Mouse (Mus musculus) MEL (cell line): ENCODE data around the gene Col26a1. TPM values are rescaled to one million over a fixed set of nuclear protein-coding genes. Genes with fewer than 3 reads are reported as not detected.

ENCODE experiments used
- DNase-seq: peaks from one replicate; pipeline ENCODE4 v3.0.0; 2011; ENCODE audit warnings: low read depth, low spot score
- H3K27ac ChIP-seq: 2 replicates; pipeline ENCODE4 v1.5.1; 2012; ENCODE audit warnings: low read depth, mild to moderate bottlenecking, control low read depth, low read length, moderate library complexity; ENCODE audit not compliant: control insufficient read depth
- H3K27me3 ChIP-seq, 2 experiments: fragments of 150-350 bp in 1 of 2; sonication (generic) in 1 of 2; 2 replicates each; pipeline ENCODE4 v1.6.1; 2012; ENCODE audit warnings: low read length in 2 of 2, mild to moderate bottlenecking in 2 of 2, improper control_type of control experiment in 1 of 2, moderate library complexity in 1 of 2; ENCODE audit not compliant: insufficient read depth in 2 of 2, control insufficient read depth in 1 of 2
- H3K36me3 ChIP-seq, 2 experiments: 2 replicates each; pipeline ENCODE4 v1.6.1; 2012 to 2014; ENCODE audit warnings: low read length in 2 of 2, improper control_type of control experiment in 1 of 2, inconsistent platforms in 1 of 2, mild to moderate bottlenecking in 1 of 2; ENCODE audit not compliant: insufficient read depth in 2 of 2, control insufficient read depth in 1 of 2
- H3K4me1 ChIP-seq, 2 experiments: fragments of 150-350 bp in 1 of 2; sonication (generic) in 1 of 2; 2 replicates each; pipeline ENCODE4 v1.6.1; 2012; ENCODE audit warnings: low read length in 2 of 2, improper control_type of control experiment in 1 of 2, mild to moderate bottlenecking in 1 of 2; ENCODE audit not compliant: insufficient read depth in 2 of 2, control insufficient read depth in 1 of 2
- H3K4me3 ChIP-seq, 2 experiments: fragments of 150-350 bp in 1 of 2; sonication (generic) in 1 of 2; 2 replicates each; pipeline ENCODE4 v1.5.1; 2012; ENCODE audit warnings: low read depth in 2 of 2, low read length in 2 of 2, mild to moderate bottlenecking in 2 of 2, moderate library complexity in 2 of 2, control low read depth in 1 of 2, improper control_type of control experiment in 1 of 2; ENCODE audit not compliant: control insufficient read depth in 1 of 2, insufficient read depth in 1 of 2
- H3K79me2 ChIP-seq: 2 replicates; pipeline ENCODE4 v1.6.1; 2012; ENCODE audit warnings: mild to moderate bottlenecking, low read length, moderate library complexity; ENCODE audit not compliant: control insufficient read depth, poor library complexity, insufficient read depth
- H3K9ac ChIP-seq: 2 replicates; pipeline ENCODE4 v1.6.1; 2012; ENCODE audit warnings: low read depth, mild to moderate bottlenecking, control low read depth, low read length, moderate library complexity; ENCODE audit not compliant: control insufficient read depth, poor library complexity, severe bottlenecking
- H3K9me3 ChIP-seq: fragments of 150-350 bp; sonication (generic); replicated peaks from 2 replicates; pipeline ENCODE4 v1.6.1; 2012; ENCODE audit warnings: mild to moderate bottlenecking, low read length, improper control_type of control experiment, moderate library complexity; ENCODE audit not compliant: insufficient read depth
- BHLHE40 ChIP-seq: IDR thresholded peaks from 2 replicates; pipeline ENCODE4 v1.6.1; 2012; ENCODE audit warnings: low read depth, mild to moderate bottlenecking, inconsistent platforms, low read length, improper control_type of control experiment, borderline replicate concordance
- CHD1 ChIP-seq: IDR thresholded peaks from 2 replicates; pipeline ENCODE4 v1.6.1; 2012; ENCODE audit warnings: low read depth, mild to moderate bottlenecking, inconsistent platforms, low read length, improper control_type of control experiment
- ELF1 ChIP-seq: IDR thresholded peaks from 2 replicates; pipeline ENCODE4 v1.6.1; 2014; ENCODE audit warnings: low read depth, mild to moderate bottlenecking, inconsistent platforms, low read length, improper control_type of control experiment, moderate library complexity
- EP300 ChIP-seq, 2 experiments: IDR thresholded peaks; 2 replicates each; pipeline ENCODE4 v1.6.1; 2011; ENCODE audit warnings: improper control_type of control experiment in 2 of 2, low read length in 2 of 2, low read depth in 1 of 2, mild to moderate bottlenecking in 1 of 2
- ETS1 ChIP-seq: IDR thresholded peaks from 2 replicates; pipeline ENCODE4 v1.6.1; 2012; ENCODE audit warnings: low read depth, mild to moderate bottlenecking, inconsistent platforms, low read length, improper control_type of control experiment, moderate library complexity
- JUND ChIP-seq: IDR thresholded peaks from 2 replicates; pipeline ENCODE4 v1.6.1; 2011; ENCODE audit warnings: low read depth, mild to moderate bottlenecking, improper control_type of control experiment, low read length
- MAX ChIP-seq: IDR thresholded peaks from 2 replicates; pipeline ENCODE4 v1.6.1; 2011; ENCODE audit warnings: low read length, improper control_type of control experiment
- MAZ ChIP-seq: IDR thresholded peaks from 2 replicates; pipeline ENCODE4 v1.6.1; 2012; ENCODE audit warnings: low read depth, mild to moderate bottlenecking, inconsistent platforms, low read length, improper control_type of control experiment
- MYB ChIP-seq: IDR thresholded peaks from 2 replicates; pipeline ENCODE4 v1.6.1; 2011; ENCODE audit warnings: mild to moderate bottlenecking, low read depth, low read length, improper control_type of control experiment
- MYC ChIP-seq: IDR thresholded peaks from 2 replicates; pipeline ENCODE4 v1.6.1; 2011; ENCODE audit warnings: low read depth, mild to moderate bottlenecking, low read length, improper control_type of control experiment, moderate library complexity
- NELFE ChIP-seq: IDR thresholded peaks from 2 replicates; pipeline ENCODE4 v1.6.1; 2011; ENCODE audit warnings: low read depth, low read length, improper control_type of control experiment
- NRF1 ChIP-seq: IDR thresholded peaks from 2 replicates; pipeline ENCODE4 v1.6.1; 2014; ENCODE audit warnings: low read depth, mild to moderate bottlenecking, inconsistent platforms, low read length, improper control_type of control experiment, moderate library complexity; ENCODE audit not compliant: poor library complexity, insufficient read depth, severe bottlenecking
- POLR2A ChIP-seq, 2 experiments: IDR thresholded peaks; 2 replicates each; pipeline ENCODE4 v1.6.1; 2011 to 2012; ENCODE audit warnings: low read length in 2 of 2, mild to moderate bottlenecking in 2 of 2, control low read depth in 1 of 2, improper control_type of control experiment in 1 of 2, low read depth in 1 of 2, moderate library complexity in 1 of 2; ENCODE audit not compliant: control insufficient read depth in 1 of 2, insufficient read depth in 1 of 2, poor library complexity in 1 of 2
- RAD21 ChIP-seq: IDR thresholded peaks from 2 replicates; pipeline ENCODE4 v1.6.1; 2011; ENCODE audit warnings: mild to moderate bottlenecking, low read depth, low read length, improper control_type of control experiment
- RCOR1 ChIP-seq: IDR thresholded peaks from 2 replicates; pipeline ENCODE4 v1.6.1; 2012; ENCODE audit warnings: low read depth, mild to moderate bottlenecking, inconsistent platforms, low read length, improper control_type of control experiment
- SIN3A ChIP-seq: IDR thresholded peaks from 2 replicates; pipeline ENCODE4 v1.6.1; 2012; ENCODE audit warnings: low read length, improper control_type of control experiment, inconsistent platforms
- SMC3 ChIP-seq: IDR thresholded peaks from 2 replicates; pipeline ENCODE4 v1.6.1; 2011; ENCODE audit warnings: low read depth, low read length, improper control_type of control experiment
- UBTF ChIP-seq: IDR thresholded peaks from 2 replicates; pipeline ENCODE4 v1.6.1; 2012; ENCODE audit warnings: low read depth, mild to moderate bottlenecking, inconsistent platforms, low read length, improper control_type of control experiment, moderate library complexity, borderline replicate concordance; ENCODE audit not compliant: insufficient read depth
- ZNF384 ChIP-seq: IDR thresholded peaks from 2 replicates; pipeline ENCODE4 v1.6.1; 2012; ENCODE audit warnings: low read depth, mild to moderate bottlenecking, inconsistent platforms, low read length, improper control_type of control experiment
- polyA plus RNA-seq, 2 experiments: library from polyadenylated mRNA; stranded (reverse) in 1 of 2; unstranded in 1 of 2; fragments of >175 nt in 1 of 2; fragments of >200 nt in 1 of 2; gene quantifications; 2 replicates each; pipeline versions ENCODE4 v1.2.1 to v1.2.4; 2012; ENCODE audit warnings: low replicate concordance in 2 of 2, low read depth in 1 of 2; ENCODE audit not compliant: insufficient read length in 2 of 2, insufficient read depth in 1 of 2, missing spikeins in 1 of 2
- total RNA-seq: library from RNA; depleted of rRNA; stranded (reverse); fragments of 300-350 nt; gene quantifications from 2 replicates; pipeline ENCODE4 v1.2.3, GENCODE M21; 2012

Col26a1 gene
- total and polyA plus RNA-seq, 3 experiments = not detected

DNA sequence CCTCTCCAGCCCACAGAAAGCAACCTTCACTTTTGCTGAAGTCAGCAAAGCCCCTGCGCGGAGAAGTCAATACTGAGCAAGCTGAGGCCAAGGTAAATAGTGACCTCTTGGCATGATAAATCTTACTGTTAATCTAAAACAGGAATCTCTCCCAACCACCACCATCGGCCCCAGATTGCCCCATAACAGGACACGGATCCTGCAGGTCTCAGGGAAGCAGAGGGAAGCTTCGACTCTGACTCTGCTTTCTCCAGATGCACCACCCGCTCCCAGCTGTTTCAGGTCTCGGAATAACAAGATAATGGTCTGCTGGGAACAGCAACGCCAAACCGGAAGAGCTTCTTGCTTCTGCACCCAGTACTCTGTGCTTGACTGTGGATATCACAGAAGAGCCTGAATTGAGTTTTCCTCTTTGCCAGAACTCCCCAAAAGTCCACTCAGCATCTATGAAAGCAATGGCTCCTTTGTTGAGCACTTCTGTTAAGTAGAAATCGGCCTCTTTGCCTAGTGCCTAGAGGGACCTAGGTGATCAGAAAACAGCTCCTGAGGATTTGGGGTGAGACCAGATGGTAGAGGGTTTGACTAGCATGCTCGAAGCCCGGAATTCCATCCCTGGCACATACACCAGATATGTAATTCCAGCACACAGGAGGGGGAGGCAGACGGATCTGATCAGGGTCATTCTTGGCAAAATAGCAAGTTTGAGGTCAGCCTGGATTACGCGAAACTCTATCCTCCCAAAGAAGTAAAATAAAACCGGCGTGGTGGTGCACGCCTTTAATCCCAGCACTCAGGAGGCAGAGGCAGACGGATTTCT lies 5.7 kb upstream of the Col26a1 start:
- Histone ChIP-seq H3K27me3 (peaks cover 0 to 4% of the 10 kb centered on the region in 2 experiments), H3K4me3 (no peak overlapping the region), H3K4me1 (no peaks in the 10 kb centered on the region), H3K9ac (no peak overlapping the region), H3K36me3 (no peaks in the 10 kb centered on the region), H3K79me2 (no peaks in the 10 kb centered on the region), H3K27ac (no peak overlapping the region), H3K9me3 (no peaks in the 10 kb centered on the region)
- TF ChIP-seq MYC = no peak
- no peak for TF ChIP-seq JUND
- no peak for TF ChIP-seq NELFE
- TF ChIP-seq RAD21 = no peak
- no peak for DNase-seq

DNA sequence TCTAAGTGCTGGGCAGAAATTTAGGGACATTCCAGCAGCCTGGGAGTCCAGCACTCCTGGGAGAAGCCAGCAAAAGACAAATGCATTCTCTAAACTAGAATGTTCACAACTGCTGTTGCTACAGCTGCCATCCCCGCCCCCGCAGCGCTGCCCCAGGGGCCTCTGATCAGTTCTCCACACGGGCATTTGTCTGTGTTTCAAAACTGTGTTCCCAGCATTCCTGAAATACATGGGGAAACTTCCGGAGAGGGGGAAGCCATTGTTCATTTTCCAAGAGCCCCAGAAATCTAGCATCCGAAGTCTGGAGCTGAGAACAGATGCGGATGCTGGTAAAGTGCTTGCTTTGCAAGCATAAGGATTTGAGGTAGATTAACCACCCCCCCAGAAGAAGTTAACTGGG lies 3.9 kb upstream of the Col26a1 start:
- Histone ChIP-seq H3K9ac (no peak overlapping the region), H3K9me3 (no peaks in the 10 kb centered on the region), H3K4me1 (no peaks in the 10 kb centered on the region), H3K27ac (no peak overlapping the region), H3K79me2 (no peaks in the 10 kb centered on the region), H3K27me3 (peaks cover 0 to 4% of the 10 kb centered on the region in 2 experiments; a peak in 3 of 4 replicates), H3K36me3 (no peaks in the 10 kb centered on the region), H3K4me3 (no peak overlapping the region)
- DNase-seq = no peak
- TF ChIP-seq NRF1 (no peak), JUND (no peak), MAZ (no peak)
- TF ChIP-seq, all 39 proteins: peak for 0

DNA sequence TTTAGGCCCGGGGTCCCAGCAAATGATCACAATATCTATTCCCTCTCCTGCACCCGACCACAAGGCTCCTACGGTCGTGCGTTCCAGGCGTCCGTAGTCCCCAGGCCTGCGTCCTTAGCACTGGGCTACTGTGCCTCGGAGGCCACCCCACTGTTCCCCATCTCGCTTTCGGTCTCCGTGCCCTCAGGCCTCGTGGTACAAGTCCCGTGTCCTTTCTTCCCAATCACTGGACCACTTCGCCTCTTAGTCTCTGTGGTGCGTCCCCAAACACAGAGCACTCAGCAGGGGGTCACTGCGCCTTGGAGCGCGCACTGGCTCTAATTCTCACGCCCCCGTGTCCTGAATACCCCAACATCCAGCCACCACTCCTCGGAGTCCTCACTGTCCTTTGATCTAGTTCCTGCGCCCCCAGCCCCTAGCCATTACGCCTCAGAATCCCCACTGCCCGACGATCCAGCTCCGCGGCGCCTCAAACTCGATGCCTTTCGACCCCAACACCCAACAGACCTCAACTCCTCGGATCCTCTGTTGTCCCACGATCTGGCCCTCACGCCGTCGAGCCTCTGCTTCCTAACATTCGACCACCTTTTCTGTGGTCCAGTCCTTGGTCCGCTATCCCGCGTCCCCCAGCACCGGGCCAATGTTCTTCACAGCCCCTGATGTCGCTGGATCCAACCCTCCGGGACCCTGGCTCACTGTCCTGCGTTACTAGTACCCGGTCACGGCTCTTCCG lies 788 bp downstream of the Col26a1 start:
- Histone ChIP-seq H3K4me3 (no peak overlapping the region), H3K4me1 (no peaks in the 10 kb centered on the region), H3K36me3 (no peaks in the 10 kb centered on the region), H3K9me3 (no peaks in the 10 kb centered on the region), H3K27ac (no peak overlapping the region), H3K27me3 (no peaks in the 10 kb centered on the region; a peak in 2 of 4 replicates), H3K9ac (no peak overlapping the region), H3K79me2 (no peaks in the 10 kb centered on the region)
- no peak for DNase-seq
- no peak for TF ChIP-seq MYC
- no peak for TF ChIP-seq ETS1
- no peak for TF ChIP-seq NELFE
- no peak for TF ChIP-seq SMC3
- no peak for TF ChIP-seq RCOR1
- no peak for TF ChIP-seq ELF1
- TF ChIP-seq NRF1 = no peak
- TF ChIP-seq MAX = no peak
- no peak for TF ChIP-seq RAD21
- no peak for TF ChIP-seq BHLHE40
- no peak for TF ChIP-seq UBTF
- TF ChIP-seq SIN3A = no peak
- no peak for TF ChIP-seq EP300 (IDR thresholded peaks at IDR 0.05; ENCODE audit: low read depth in 1 of 2, low read length in 2 of 2)
- no peak for TF ChIP-seq ZNF384
- no peak for TF ChIP-seq POLR2A (IDR thresholded peaks at IDR 0.05; ENCODE audit: control insufficient read depth in 1 of 2, insufficient read depth in 1 of 2, low read depth in 1 of 2, low read length in 2 of 2, poor library complexity in 1 of 2)
- TF ChIP-seq CHD1 = no peak
- TF ChIP-seq MYB = no peak
